Mouse (Mus musculus): ENCODE results near the gene Kcnd3. TPM values are rescaled to one million over a fixed set of nuclear protein-coding genes. Genes with fewer than 3 reads are reported as not detected.
"Not testable (repeated sequence)": the region's sequence is repeated elsewhere in the genome, so short reads cannot be mapped to it uniquely, and the experiment has no call there.

Gene Kcnd3
- polyA plus RNA-seq, 2 experiments from 2014 or later = not detected

DNA sequence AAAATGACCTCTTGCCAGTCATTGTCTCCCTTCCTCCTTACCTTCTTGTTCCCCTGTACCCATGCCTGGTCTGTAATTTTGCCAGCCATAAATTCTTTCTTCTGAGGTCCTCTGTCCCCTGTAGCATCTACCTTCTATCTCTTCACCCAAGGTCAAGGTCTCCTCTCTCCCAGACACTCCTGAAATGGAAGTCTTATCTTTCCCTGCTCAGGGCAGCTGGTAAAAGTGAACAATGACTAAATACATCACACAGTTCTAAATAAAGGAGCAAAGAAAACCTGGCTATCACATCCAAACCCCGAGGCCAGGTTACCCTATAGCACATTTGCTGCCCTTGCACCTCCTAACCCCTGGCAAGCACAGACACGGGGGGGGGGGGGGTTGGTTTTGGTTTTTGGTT, 208.4 kb downstream of the Kcnd3 start:
- no peak for ATAC-seq

DNA sequence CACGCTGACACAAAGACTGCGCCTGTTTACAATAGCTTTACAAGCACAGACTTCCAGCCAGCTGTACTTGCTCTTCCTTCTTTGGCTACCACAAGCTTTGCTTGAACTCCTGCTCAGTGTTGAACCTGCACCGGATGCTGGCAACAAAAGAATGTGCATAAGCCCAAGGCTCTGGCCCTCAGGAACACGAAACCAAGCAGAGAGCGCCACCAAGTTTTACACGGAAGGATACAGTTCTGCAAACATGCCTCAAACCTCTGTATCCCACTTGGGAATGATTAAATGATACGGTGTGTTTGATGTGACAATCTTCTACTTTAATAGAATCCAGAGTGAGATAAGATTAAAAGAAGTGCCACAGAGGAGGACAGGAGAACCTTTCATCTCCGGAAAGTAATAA, 210.9 kb downstream of the Kcnd3 start:
- ATAC-seq = no peak

DNA sequence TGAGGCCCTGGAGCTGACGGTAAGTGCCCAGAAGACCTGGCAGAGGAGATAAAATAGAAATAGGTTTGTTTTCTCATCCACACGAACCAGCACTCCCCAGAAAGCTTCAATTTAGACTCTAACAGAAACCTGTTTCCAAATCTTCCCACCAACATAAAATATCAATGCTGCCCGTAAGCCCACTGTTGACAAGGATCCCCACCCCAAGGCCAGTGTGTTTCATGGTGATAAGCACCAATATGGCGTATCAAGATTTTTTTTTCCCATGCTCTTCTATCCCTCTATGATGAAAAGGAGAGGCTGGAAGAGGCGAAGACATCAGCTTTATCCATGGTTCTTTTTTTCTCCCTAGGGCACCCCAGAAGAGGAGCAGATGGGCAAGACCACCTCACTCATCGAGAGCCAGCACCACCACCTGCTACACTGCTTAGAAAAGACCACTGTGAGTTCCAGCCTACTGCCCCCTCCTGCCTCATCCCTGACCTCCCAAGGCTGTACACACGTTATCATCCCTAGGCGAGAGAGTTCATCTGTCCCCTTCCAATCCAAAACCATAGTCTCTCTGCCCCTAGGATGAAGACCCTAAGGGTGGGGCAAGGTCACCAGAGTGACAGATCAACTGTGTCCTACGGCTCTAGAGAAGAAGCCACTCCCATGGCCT, 213.1 kb downstream of the Kcnd3 start:
- no peak for ATAC-seq

DNA sequence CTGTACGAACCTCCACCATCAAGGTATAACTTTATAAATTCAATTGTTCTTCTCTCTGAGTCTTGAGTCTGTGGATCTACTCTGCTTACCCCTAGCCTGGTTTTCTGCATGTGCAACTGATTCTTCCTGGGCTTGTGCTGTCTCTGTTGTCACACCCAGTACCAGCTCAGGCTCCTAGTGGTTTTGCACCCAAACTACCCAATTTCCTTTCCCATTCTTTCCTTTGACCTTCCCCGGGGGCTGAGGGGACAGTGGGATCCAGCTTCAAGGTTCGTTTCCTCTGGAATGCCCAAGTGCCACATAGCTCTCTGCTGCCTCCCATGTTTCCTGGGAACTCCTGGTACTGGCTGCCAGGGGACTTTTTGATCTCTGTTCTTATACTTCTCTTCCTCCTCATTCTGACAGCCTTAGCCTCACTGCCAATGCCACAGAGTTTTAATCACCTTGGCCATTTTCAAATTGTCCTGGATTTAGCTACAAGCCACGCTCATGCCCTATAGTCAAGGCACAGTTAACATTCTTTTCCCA, 214.9 kb downstream of the Kcnd3 start:
- ATAC-seq = no peak

DNA sequence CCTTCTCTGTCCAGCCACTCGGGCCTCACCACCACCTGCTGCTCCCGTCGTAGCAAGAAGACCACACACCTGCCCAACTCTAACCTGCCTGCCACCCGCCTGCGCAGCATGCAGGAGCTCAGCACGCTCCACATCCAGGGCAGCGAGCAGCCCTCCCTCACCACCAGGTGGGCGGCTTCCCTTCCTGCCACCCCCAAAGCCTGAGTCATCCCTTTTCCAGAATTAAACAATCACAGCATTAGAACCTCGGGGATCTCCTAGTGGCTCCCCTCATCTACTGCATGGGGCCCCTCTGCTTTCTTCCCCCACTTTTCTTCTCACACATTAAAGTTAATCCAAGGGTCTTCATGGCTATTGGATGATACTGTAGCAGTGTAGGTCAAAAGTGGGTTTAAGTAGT, 216.0 kb downstream of the Kcnd3 start:
- no peak for ATAC-seq

DNA sequence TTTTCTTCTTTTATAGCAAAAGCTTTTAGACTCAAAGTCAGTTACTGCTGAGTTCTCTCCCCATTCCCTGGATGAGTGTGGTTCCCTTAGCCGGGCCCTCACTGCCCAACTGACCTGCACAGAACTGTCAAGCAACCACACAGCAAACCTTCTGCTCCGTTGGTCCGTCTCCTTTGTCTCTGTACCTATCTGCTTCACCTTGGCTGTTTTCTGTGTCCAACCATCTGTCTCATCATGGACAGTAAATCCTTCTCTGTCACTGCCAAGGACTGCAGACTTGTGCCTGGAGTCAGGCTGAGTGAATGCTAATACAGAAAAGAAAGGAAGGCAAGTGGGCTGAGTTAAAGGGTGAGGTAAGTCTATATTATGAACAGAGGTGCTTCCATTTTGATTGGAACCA, 217.6 kb downstream of the Kcnd3 start:
- no peak for ATAC-seq

DNA sequence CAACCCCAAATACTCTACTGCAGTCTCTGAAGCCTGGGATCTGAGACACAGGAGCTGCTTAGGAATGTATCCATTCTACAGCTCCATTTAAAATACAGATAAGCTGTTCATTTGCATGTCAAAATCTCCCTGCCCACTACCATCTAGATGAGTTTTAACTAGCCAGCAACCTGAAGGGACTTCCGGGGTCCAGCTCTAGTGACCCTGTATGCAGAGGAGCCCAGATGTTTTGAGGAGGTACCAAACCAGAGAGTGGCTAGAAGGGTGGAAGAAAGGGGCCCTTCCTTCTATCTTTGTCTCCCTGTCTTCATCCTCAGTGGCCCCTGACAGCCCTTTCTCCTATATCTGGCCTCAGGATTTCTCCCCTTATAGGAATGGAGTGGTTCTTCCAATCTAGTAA, 218.7 kb downstream of the Kcnd3 start:
- ATAC-seq = no peak

DNA sequence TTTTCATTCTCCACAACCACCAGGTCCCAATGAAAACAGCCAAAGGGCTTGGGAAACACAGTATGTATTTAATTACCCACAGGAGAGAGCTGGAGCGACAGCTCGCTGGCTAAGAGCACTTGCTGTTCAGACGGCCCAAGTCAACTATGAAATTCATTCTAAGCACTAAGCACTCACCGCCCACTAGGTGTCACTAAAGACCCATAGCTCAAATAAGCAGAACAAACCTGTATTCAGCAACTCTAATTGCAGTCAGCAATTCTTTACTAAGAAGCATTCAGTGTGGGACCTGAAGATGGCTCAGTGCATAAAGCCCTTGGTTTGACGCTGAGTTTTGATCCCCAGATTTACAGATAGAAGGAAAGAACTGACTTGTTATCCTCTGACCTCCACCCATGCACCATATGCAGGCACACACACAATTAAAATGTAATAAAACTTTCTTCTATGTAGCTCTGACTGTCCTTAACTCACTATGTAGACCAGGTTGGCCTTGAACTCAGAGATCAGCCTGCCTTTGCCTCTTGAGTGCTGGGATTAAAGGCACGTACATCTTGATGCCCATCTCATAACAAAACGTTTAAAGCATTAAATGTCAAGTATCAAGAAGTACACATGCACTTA, 222.6 kb downstream of the Kcnd3 start:
- peak; percentile 78 for ATAC-seq

DNA sequence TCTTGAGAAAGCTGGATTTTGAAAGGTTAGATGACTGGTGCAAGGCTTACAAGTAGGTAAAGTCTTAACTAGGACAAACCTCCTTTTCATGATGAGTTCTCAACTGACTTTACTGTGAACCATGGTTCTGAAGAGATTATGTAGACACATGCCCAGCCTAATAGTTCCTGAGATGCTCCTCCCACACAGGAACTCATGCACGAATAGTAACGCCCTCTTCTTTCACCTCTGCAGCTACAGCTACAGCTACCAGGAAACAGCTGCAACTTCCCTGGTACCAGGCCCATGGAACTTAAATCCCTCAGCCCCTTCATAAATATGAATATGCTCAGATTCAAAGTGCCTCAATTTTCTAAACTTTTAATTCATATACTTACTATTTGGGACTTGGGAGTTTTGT, 223.8 kb downstream of the Kcnd3 start:
- peak; percentile 47 for ATAC-seq

DNA sequence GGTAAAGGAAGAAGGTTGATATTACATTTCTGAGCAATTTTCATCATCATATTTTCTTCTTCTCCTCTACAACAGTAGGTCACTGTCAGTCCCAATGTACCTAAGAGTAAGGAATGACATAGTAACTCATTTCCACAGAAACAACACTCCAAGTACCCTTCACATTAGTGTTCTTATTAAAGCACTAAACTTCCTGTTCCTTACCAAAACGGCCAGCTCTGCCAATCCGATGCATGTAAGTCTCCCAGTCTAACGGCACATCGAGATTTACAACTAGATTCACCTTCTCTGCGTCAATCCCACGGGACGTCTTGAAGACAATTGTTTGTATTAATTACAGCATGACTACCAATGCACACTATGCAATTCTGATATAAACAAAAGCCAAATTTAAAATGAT, 228.2 kb downstream of the Kcnd3 start:
- ATAC-seq = no peak

DNA sequence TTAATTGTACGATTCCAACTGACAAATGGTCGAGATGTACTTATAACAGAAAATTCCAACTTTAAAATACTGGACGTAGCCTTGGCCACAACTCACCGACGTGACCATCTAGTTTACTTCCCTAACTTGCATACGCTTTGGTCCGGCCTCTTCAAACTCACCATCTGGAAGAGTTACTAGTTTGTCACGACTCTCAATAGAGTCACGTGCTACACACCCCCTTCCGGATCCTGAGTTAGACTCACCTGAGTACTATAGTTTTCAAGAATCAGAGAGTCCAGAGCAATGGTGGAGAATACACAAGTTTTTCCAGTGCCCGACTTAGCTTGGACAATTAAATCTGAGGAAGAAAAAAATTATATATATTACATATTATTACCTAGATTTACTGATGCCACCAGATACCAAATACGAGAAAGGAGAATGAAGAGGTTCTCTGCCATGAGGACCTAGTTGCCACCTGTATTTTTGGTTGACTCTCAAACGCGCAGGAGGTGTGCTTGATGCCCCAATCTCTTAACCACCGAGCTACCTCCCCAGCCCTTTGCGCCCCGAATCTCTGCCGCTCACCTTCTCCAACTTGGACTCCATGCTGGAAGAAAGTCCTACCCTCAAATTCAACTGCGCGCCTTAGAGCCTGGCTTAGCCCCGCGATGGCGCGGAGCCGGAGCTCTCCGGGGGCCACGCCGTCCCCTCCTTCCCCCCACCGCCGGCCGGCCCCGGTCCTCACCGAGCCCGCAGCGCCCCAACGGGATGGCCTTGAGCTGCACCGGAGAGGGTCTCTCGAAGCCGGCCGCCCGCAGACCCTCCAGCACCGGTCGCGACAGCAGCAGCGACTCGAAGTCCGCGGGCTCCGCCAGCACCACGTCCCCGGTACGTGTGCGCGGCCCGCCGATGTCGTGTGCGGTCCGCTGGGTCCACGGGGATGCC, 234.5 kb downstream of the Kcnd3 start:
- ATAC-seq = no peak

DNA sequence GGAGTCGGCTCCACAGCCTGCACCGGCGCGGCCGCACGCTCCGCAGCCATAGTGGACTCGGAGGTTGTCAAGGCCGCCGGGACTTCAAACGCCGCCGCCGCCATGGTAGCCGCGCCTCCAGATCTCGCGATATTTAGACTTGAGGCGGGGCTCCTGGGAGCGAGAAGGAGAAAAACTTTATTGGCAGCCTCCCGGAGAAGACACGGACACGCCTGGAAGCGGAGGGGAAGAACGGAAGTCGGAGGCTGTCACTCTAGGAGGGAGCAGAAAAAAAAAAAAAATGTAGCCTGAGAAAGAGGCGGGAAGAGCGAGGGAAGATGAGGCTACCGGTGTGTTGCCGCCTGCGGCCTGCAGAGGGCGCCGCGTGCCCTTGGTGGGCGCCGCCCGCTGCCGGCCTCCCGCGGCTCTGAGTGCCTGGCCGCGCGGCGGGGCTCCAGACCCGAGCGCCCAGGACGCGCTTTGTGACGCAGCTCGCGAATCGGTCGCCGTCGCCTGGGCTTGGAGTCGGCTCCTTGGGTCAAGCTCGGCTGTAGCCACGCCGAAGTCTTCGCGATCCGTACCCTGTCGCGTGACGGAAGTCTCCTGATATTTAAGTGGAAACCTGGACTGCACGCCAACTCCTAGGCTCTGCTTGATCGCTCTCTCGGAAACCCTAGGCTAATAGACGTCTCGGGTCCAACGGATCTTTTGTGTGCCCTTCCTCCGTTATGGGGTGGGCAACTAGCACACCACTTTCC, 235.4 kb downstream of the Kcnd3 start, which contains the start of gene Ddx20:
Gene Ddx20, minus strand, starts transcription at position 251 of the 737 bp plus-strand sequence.
- peak; percentile 89 for ATAC-seq

DNA sequence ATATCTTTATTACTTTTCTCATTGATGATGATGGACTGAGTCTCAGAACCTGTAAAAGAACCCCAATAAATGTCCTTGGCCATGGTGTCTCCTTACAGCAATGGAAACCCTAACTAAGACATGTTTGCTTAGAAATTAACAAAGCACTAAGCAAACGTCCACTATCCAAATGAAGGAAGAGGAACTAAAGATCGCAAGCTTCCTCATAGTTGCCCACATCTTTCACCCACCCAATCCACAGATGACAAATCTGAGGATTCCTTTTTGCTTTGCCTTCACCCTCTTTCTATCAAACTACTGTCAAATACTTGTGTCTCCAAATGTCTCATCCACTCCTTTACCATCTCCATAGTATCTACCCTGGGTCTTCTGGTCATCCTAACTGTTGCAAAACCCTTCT, 236.4 kb downstream of the Kcnd3 start:
- no peak for ATAC-seq

DNA sequence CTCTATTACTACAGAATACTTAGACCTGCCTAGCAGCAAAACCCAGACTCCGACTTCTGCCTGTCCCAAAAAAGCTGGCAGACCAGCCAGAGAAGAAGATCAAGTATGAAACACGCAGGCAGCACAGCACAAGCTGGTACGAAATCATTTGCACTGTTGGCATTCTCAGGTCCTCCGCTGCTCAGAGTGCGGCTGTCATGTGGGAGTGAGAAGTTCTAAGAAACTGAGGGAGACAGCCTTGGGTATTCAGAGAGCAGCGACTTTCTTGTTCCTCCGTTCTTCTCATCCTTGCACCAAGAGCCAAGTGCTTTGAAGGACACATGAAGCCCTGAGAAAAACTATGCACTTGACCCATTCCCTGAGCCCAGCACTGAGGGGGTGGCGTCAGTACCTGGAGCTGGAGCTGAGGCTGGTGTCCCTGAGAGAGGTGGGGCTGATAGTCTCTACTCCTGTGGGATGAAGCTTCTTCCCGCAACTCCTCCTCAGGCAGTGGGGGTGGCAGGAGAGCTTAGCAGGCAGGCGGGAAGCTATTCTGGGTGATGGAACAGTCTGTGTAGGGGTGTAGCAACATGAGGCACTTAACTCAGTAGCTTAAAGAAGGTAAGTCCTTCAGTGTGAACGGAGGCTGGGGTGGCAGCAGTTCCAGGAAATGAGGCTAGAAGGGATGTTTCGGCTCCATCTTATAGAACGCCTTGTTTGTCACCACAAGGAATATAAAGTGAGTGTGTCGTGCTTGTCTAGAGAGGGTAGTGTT, 241.4 kb downstream of the Kcnd3 start:
- ATAC-seq = no peak

DNA sequence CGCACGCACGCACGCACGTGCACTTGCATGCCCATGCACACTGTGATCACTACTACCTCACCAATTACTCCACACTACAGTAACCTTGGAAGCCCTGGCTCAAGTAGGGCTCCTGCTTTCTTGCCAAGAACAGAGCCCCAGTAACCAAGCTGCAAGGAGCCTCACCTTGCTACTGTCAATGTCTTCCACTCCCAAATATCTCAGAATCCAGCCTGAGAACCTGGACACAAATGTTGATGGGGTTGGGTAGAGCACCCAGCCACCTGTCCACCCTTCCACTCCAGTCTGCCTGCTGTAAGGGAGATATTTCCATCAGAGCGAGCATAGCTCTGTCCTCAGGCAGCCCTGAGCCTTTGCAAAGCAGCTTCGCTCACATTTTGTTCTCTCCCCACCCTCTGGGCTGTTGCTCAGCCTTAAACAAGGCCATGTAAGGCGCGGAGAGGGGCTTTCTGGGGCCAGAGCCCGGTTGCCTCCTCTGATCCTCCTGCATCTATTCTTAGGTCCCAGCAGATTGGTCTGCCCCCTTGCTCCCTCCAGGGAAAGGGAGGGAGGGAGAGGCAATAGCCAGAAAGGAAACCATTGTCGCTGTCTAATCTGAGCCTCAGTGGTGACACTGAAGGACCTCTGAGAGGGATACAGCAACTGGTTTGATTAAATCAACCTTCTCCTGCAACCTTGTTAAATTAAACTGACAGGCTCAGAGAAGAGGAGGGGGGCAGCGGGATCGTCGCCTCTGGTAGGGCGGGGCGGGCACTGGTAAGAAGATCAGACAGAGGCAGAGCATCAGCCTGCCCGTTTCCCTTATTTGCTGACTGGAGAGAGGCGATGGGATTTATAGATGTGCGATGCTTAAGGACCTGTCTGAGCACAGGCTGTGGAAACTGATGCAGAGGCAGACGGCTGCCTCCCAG, 243.6 kb downstream of the Kcnd3 start:
- no peak for ATAC-seq

DNA sequence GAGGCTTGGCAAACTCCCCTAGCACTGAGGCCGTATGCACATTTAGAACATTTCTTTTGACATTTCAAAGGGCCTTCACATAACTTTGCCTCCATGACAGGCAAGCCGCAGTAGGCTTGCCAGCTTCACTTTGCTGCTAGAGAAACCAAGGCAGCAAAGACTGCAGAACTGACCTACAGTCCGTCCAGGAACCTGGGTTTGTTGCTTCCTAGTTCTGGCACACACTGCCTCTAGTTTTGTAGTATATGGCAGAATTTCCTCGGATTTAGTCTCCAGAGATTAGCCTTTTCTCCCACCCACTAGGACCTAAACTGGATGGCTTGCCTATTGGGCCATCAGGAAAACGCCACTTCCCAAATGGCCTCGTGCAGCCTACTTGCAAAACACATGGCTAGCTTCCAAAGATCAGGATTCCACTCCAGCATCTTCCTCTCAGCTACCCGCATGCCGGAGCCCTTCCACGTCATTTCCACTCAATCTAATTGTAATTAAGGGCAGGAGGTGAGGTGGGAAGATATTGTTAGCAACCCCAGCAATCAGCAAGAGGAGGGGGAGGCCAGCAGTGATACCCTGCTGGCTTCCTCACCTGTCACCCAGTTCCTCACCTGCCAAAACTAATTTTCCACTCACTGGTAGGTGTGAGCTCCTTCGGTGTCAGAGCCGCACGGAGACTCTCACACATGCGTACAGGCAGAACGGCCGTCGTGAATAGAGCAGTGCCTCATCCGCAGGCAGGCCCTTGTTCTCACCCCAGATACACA, 244.4 kb downstream of the Kcnd3 start:
- ATAC-seq = no peak

DNA sequence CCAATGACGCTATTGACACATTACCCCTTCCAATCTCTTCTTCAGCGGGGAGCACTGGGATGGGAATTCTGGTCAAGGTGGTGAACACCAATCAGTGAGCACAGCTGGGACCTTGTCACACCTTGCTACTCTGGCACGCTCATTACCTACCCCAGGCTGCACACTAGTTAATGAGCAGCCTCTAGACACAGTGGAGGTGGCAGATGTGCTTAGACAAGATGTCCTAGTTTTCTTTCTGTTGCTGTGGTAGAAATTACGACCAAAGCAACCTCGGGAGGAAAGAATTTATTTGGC, 245.0 kb downstream of the Kcnd3 start:
- no peak for ATAC-seq

DNA sequence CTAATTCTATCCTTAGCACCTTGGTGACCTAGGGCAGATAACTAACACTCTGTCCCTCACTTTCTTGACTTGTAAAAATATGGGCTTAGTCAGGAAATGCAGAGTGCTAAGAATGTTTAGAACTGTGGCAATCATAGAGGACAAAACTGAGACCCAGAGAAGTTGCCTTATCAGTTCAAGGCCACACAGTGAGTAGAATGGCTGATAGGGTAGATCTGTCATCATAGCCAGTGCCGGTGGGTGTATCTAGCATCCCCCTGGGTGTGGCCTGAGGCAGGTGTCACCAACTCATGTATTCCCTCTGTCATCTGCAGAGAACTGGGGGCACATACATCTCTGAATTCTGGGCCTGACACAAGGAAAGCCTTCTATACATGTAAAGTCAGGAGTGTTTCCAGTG, 246.2 kb downstream of the Kcnd3 start:
- no peak for ATAC-seq

DNA sequence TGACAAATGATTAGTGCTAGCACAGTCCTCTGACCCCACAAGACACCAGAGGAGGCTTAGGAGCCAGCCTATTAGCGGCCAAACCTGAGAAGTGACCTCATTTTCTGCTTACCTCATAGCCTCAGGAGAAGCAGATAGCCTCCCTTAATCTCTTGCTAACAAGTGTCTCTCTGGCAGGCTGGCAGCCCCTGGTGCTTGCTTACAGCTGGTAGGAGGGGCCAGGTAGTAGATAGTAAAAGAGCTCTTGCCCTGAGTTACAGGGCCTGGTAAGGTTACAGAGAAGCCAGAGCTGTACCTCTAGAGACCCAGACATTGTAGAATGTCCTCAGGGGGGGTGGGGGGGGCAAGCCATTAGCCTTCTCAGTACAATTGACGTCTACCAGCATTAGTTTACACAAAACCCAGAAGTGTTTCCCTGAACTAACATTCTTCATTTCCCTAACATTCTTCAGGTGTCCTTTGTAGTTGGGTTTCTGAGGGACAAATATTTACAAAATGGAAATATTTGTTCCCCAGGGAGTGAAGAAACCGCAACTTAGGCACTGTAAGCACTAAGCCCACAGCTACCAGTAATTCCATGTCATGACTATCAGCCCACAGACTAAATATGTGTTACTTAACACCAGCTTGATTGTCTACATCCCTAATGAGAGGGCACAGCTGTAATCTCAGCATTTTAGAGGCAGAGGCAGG, 247.3 kb downstream of the Kcnd3 start:
- no peak for ATAC-seq

DNA sequence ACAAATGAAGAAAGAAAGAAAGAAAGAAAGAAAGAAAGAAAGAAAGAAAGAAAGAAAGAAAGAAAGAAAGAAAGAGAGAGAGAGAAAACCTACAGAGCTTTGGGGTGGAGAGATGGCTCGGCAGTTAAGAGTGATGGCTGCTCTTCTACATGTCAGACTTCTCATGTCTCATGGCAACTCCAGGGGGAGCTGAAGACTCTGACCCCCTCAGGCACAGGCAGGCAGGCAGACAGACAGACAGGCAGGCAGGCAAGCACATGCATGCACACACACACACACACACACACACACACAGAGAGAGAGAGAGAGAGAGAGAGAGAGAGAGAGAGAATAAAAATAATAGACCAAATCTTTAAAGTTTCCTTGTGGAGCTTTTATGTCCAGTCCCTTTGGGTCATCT, 248.7 kb downstream of the Kcnd3 start:
- not testable (repeated sequence) for ATAC-seq

All from activated CD4-positive, CD25-positive, alpha-beta regulatory T cell, adult 4 months (primary cell).